Mouse (Mus musculus) hindbrain, postnatal 0 days (tissue): ENCODE measurements around the gene Gm5475. TPM values are rescaled to one million over a fixed set of nuclear protein-coding genes. Genes with fewer than 3 reads are reported as not detected.

Source experiments
- ATAC-seq: fragments of 200-750 bp; cut with Nextera tagmentation; 2 replicates; pipeline ENCODE4 v1.8.0; 2017; ENCODE audit warnings: mild to moderate bottlenecking, moderate TSS enrichment, moderate library complexity
- DNase-seq: peaks from one replicate; pipeline ENCODE4 v3.0.0-alpha.2; 2015; ENCODE audit warnings: low spot score
- H3K27ac ChIP-seq: fragments of 300-500 bp; sonication (generic); 2 replicates; pipeline ENCODE4 v1.5.1; 2014; ENCODE audit warnings: mild to moderate bottlenecking
- H3K27me3 ChIP-seq: fragments of 300-500 bp; sonication (generic); 2 replicates; pipeline ENCODE4 v1.6.1; 2014; ENCODE audit warnings: low read length, mixed read lengths; ENCODE audit not compliant: insufficient read depth
- H3K36me3 ChIP-seq: fragments of 300-500 bp; sonication (generic); 2 replicates; pipeline ENCODE4 v1.6.1; 2014; ENCODE audit warnings: low read length, mixed read lengths; ENCODE audit not compliant: insufficient read depth
- H3K4me1 ChIP-seq: fragments of 300-500 bp; sonication (generic); 2 replicates; pipeline ENCODE4 v1.6.1; 2014; ENCODE audit warnings: antibody characterized with exemption, low read length, mixed read lengths; ENCODE audit not compliant: insufficient read depth
- H3K4me2 ChIP-seq: fragments of 300-500 bp; sonication (generic); 2 replicates; pipeline ENCODE4 v1.6.1; 2014; ENCODE audit warnings: low read depth, mild to moderate bottlenecking, low read length, moderate library complexity, mixed read lengths
- H3K4me3 ChIP-seq: fragments of 300-500 bp; sonication (generic); 2 replicates; pipeline ENCODE4 v1.5.1; 2014; ENCODE audit warnings: low read length
- H3K9ac ChIP-seq: fragments of 300-500 bp; sonication (generic); replicated peaks from 2 replicates; pipeline ENCODE4 v1.6.1; 2014; ENCODE audit warnings: mild to moderate bottlenecking, low read length, moderate library complexity, mixed read lengths
- H3K9me3 ChIP-seq: fragments of 300-500 bp; sonication (generic); 2 replicates; pipeline ENCODE4 v1.6.1; 2016; ENCODE audit warnings: low read length, mixed read lengths
- CTCF ChIP-seq: IDR thresholded peaks from 2 replicates; pipeline ENCODE4 v1.5.1; 2016; ENCODE audit warnings: antibody characterized with exemption, control low read depth, low read depth
- WGBS: fragments of 180-500 bp; shearing (Covaris S2); extraction: QIAGEN DNeasy Blood & Tissue Kit; methylation state at CpG from one replicate; pipeline ENCODE4 v1.1.7; 2014; 5-methylcytosine and 5-hydroxymethylcytosine counted together
- polyA plus RNA-seq: library from polyadenylated mRNA; unstranded; fragments of >200 nt; fragmentation: Nextera tagmentation; extraction: Ambion mirVana; gene quantifications from 2 replicates; pipeline ENCODE4 v1.2.1, GENCODE M21; 2015
- total RNA-seq: library from RNA; depleted of rRNA; stranded (reverse); fragments of >200 nt; gene quantifications from 2 replicates; pipeline ENCODE4 v1.2.3, GENCODE M21; 2014

Gene Gm5475
- total and polyA plus RNA-seq, 2 experiments from 2014 or later = 0.10 TPM; not detected in 1

DNA sequence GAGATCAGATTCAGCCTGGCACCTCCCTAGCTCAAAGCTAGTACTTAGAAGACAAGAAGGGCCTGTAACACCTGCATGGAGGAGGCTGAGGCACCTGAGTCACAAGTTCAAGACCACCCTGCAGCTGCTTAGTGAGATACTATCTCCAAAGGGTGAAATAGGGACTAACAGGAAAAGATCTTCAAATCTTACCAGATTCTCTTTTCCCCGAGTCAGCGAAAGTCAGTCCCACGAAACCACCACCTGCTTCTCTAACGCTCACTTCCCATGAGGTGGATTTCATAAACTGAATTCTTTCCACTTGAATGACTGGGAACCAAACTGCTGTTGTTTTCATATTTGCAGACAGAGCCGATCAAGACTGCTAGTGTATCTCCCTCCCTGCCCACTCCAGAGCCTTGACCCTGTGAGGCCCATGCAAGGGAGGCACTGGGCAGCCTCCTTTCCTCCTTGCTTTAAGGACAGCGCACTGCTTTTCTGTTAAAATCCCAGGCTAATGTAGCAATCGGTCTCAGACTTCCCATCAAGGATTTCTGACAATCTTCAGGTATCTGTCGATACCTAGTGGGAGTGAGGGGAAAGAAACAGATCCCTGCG is 4.0 kb upstream of the Gm5475 start:
- Histone ChIP-seq H3K9ac (no peak overlapping the region), H3K4me1 (peaks cover 13% of the 10 kb centered on the region; the same call in 1 of the 2 replicates), H3K9me3 (no peaks in the 10 kb centered on the region), H3K27me3 (no peaks in the 10 kb centered on the region), H3K4me2 (no peak overlapping the region), H3K27ac (no peak overlapping the region), H3K4me3 (no peak overlapping the region), H3K36me3 (no peaks in the 10 kb centered on the region)
- TF ChIP-seq CTCF = no peak
- ATAC-seq (no peak), DNase-seq (no peak)
- 79% methylated on average over 9 of the region's 9 CpGs for WGBS

DNA sequence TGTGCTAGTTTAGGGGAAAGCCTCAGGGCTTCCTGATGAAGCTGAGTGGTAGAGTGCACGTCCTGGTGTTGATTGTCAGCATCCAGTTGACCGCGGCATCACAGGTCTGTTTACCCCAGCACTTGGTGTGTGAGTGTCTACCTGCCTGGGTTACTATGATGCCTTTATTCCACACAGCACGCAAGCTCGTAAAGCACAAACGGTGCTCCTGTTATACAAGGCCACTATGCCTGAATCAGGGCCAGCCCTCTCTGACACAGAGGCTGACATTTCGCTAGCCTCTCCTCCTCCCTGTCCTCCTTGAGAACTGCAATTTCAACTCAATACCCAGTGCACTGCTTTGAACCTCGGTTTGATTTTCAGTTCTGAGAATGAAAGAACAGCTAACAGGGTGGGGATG is 2.6 kb upstream of the Gm5475 start:
- no peak overlapping the region for H3K4me2 ChIP-seq
- H3K9me3 ChIP-seq = no peaks in the 10 kb centered on the region
- H3K9ac ChIP-seq = no peak overlapping the region
- WGBS = 72% methylated on average over 8 of the region's 8 CpGs
- H3K27me3 ChIP-seq = no peaks in the 10 kb centered on the region
- ATAC-seq = no peak
- no peak for DNase-seq
- TF ChIP-seq CTCF = no peak
- H3K27ac ChIP-seq = 0 out of 2 replicates have a peak overlapping the region, but pooled peaks have one; percentile 15
- no peak overlapping the region for H3K4me3 ChIP-seq
- H3K4me1 ChIP-seq = peaks cover 17% of the 10 kb centered on the region; the same call in 1 of the 2 replicates
- no peaks in the 10 kb centered on the region for H3K36me3 ChIP-seq

DNA sequence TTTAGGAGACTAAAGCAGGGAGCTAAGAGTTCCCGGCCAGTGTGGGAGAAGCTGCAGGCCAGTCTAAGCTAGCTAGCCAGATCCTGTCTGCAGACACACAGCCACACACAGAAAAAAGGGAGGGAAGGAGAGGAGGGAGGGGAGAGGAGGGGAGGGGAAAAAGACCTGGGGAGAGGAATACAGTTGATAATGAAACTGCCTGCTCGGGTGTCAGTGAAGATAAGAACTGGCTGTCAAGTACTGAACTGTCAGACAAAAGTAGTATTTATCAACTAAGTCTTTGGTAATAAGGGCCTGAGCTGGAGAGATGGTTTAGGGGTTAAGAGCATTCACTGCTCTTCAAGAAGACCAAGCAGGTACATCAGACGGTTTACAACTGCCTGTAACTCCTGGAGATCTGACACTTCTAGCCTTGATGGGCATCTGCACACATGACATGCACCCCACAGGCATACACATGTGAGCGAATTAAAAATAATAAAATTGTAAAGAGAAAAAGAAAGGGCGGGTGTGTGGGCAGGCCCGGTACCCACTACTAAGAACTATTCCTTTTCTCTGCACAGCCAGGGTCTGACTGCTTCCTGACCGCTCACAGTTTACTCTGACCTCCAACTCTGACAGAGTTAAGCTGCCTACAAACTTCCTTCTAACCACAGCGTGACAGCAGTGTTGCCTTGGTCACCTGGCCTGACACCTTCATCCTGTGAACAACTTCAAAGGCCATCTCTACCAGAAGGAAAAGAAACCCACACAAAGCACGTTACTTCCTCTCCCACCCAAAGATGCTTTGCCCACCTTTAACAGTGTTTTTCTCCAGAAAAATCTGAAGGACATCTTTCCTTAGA is 1.8 kb upstream of the Gm5475 start:
- H3K4me3 ChIP-seq = no peak overlapping the region
- no peaks in the 10 kb centered on the region for H3K36me3 ChIP-seq
- no peaks in the 10 kb centered on the region for H3K9me3 ChIP-seq
- no peaks in the 10 kb centered on the region for H3K27me3 ChIP-seq
- no peak for TF ChIP-seq CTCF
- H3K27ac ChIP-seq = no peak overlapping the region
- DNase-seq = no peak
- no peak overlapping the region for H3K9ac ChIP-seq
- WGBS = 70% methylated on average over 9 of the region's 9 CpGs
- no peak for ATAC-seq
- H3K4me2 ChIP-seq = no peak overlapping the region
- peaks cover 17% of the 10 kb centered on the region; the same call in 1 of the 2 replicates for H3K4me1 ChIP-seq

DNA sequence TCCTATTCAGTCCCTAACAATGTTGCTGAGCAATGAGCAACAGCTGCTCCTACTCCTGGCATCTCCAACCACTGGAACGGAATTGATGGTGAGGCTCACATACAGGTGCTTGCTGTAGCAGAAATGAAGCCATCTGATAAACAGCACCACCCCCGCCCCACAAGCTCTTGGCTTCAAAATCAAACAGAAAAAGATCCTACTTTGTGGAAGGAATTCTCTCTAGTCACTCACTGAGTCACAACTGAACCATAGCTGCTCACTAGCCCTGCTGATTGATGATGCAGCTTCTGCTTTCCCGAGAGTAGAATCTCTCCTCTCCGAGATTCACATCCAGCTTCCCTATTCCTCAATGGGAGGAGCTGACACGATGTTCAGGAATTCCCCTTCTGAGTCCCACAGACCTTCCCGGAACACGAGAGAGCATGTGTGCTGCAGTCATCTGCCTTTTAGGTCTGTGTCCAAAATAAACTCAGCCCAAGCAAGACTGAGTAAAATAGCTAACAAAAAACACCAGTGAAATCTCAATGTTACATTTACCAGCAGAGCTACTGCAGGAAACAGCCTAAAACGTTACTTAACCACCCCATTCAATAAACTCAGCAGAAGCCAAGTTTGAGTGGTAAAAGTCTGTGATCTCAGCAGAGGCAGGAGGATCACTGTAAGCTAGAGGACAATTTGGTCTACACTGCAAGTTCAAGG is 739 bp upstream of the Gm5475 start:
- ATAC-seq (no peak), DNase-seq (no peak)
- Histone ChIP-seq H3K4me3 (peak overlapping the region; percentile 90), H3K9me3 (no peaks in the 10 kb centered on the region), H3K36me3 (no peaks in the 10 kb centered on the region), H3K27ac (no peak overlapping the region), H3K27me3 (no peaks in the 10 kb centered on the region), H3K4me2 (peak overlapping the region; percentile 97), H3K4me1 (peaks cover 17% of the 10 kb centered on the region; the same call in 1 of the 2 replicates), H3K9ac (peak overlapping the region; percentile 13; the same call in 1 of the 2 replicates)
- TF ChIP-seq CTCF = no peak
- WGBS = 35% methylated on average over 8 of the region's 8 CpGs

DNA sequence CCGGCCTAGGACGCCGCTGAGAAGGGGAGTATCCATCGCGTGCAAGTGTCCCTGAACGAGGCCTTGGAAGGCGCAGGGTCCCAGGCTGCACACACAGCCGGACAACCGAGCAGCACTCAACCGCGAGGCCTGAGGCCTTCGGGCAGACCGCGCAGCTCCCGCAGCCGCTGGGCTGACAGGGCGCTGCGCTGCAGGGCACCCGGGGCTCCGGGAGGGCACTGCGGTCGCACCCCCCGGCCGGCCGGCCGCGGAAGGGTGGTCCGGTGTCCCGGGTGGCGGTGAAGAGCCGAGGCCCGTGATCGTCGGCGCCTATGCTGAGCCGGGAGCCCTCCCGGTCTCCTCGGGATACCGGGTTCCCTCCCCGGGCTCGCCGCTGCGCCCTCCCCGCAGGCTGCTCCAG is 529 bp downstream of the Gm5475 start:
- no peaks in the 10 kb centered on the region for H3K27me3 ChIP-seq
- H3K36me3 ChIP-seq = no peaks in the 10 kb centered on the region
- no peaks in the 10 kb centered on the region for H3K9me3 ChIP-seq
- H3K4me2 ChIP-seq = peak overlapping the region; percentile 97
- DNase-seq (peak; percentile 18), ATAC-seq (peak; percentile 36)
- peaks cover 17% of the 10 kb centered on the region; the same call in 1 of the 2 replicates for H3K4me1 ChIP-seq
- H3K9ac ChIP-seq = peak overlapping the region; percentile 91
- H3K27ac ChIP-seq = peak overlapping the region; percentile 54
- TF ChIP-seq CTCF = no peak
- WGBS = under 1% methylated on average over 35 of the region's 44 CpGs
- H3K4me3 ChIP-seq = peak overlapping the region; percentile 90

DNA sequence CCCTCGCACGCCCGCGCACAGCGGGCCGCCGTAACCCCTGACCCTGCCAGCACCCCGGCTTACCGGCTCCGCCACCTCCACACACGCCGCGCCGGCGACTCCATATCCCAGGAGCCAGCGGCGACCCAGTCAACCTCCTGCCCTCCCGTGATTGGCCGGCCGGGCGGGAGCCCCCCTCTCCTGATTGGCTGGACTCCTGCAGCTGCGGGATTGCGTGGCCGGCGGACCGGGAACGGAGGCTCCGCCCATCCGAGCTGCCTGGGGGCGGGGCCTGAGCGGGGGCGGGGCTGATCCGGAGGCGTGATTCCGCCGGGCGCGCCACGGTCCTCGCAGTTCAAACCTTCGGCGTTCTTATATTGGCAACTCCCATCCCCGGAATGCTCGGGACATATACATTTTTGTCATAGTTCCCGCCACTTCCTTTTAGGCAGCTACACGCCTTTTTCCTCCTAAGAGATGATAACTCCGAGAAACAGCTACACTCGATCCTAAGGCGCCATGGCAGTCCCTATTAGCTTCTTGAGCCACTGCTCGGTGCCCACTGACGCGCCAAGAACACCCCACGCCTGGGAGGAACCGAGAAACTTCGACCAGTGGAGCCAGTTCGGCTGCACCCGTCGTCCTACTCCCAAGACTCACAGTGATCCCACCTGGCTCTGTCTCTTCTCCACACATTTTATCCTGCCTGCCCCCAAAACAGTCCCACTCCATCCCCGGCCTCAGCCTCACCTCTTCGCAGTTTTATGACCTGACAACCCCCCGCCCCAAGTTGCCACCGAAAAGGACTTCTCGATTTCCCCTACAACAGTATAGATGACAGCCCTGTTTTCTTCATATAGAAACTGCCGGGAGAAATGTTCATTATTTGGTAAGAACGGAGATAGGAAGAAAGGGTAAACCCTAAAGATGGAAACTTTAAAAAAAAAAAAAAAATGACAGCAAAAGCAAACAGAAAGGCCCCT is 1.2 kb downstream of the Gm5475 start:
- Histone ChIP-seq H3K9me3 (no peaks in the 10 kb centered on the region), H3K4me1 (peaks cover 17% of the 10 kb centered on the region; the same call in 1 of the 2 replicates), H3K9ac (peak overlapping the region; percentile 91), H3K27me3 (no peaks in the 10 kb centered on the region), H3K4me2 (peak overlapping the region; percentile 97), H3K4me3 (peak overlapping the region; percentile 90), H3K27ac (peak overlapping the region; percentile 54), H3K36me3 (no peaks in the 10 kb centered on the region)
- 2% methylated on average over 65 of the region's 65 CpGs for WGBS
- DNase-seq (peak; percentile 96), ATAC-seq (peak; percentile 98)
- no peak for TF ChIP-seq CTCF
